Mouse (Mus musculus): Measurements from ENCODE around the gene Jup.

Gene Jup

GRCm38 (mm10) chr11:100397600-100398389 lies at the start of gene Jup:
Gene Jup, minus strand, starts transcription at chr11:100397763.
- peak; percentile 100 for DNase-seq

GRCm38 (mm10) chr11:100442625-100443024 lies 45.1 kb upstream of the Jup start:
- no peak for DNase-seq

GRCm38 (mm10) chr11:100441797-100442196 lies 44.2 kb upstream of the Jup start, which contains the start of the genes Nt5c3b and Klhl10:
Gene Nt5c3b, minus strand, starts transcription at chr11:100441808.
Gene Klhl10, plus strand, starts transcription at chr11:100441917.
- DNase-seq, result no peak

GRCm38 (mm10) chr11:100440691-100441522 lies 43.3 kb upstream of the Jup start:
- peak; percentile 82 for DNase-seq

GRCm38 (mm10) chr11:100437901-100438300 lies 40.3 kb upstream of the Jup start:
- no peak for DNase-seq

GRCm38 (mm10) chr11:100435678-100436246 lies 38.2 kb upstream of the Jup start:
- DNase-seq, result no peak

GRCm38 (mm10) chr11:100432002-100432401 lies 34.4 kb upstream of the Jup start:
- no peak for DNase-seq

GRCm38 (mm10) chr11:100430052-100430451 lies 32.5 kb upstream of the Jup start:
- DNase-seq, result no peak

- DNase-seq, result no peak
Measured at GRCm38 (mm10) chr11:100428612-100429199, 31.1 kb upstream of the Jup start.

- DNase-seq, result no peak
Measured at GRCm38 (mm10) chr11:100426820-100427219, 29.3 kb upstream of the Jup start.

GRCm38 (mm10) chr11:100425851-100426250 lies 28.3 kb upstream of the Jup start:
- peak; percentile 69 for DNase-seq

GRCm38 (mm10) chr11:100423836-100424235 lies 26.3 kb upstream of the Jup start:
- no peak for DNase-seq

GRCm38 (mm10) chr11:100421537-100421936 lies 24.0 kb upstream of the Jup start:
- no peak for DNase-seq

- no peak for DNase-seq
Measured at GRCm38 (mm10) chr11:100414914-100415822, 17.6 kb upstream of the Jup start, which contains the start of gene Fkbp10. Gene Fkbp10, plus strand, starts transcription at chr11:100415697.

GRCm38 (mm10) chr11:100414021-100414913 lies 16.7 kb upstream of the Jup start, which contains the start of gene P3h4:
Gene P3h4, minus strand, starts transcription at chr11:100414836.
- DNase-seq, result peak; percentile 87

- no peak for DNase-seq
Measured at GRCm38 (mm10) chr11:100413541-100413940, 16.0 kb upstream of the Jup start.

GRCm38 (mm10) chr11:100411736-100412135 lies 14.2 kb upstream of the Jup start:
- DNase-seq, result no peak

GRCm38 (mm10) chr11:100409686-100410085 lies 12.1 kb upstream of the Jup start:
- no peak for DNase-seq

GRCm38 (mm10) chr11:100408835-100409462 lies 11.4 kb upstream of the Jup start:
- DNase-seq, result no peak
